Mouse (Mus musculus): ENCODE data around the gene Tmem247.

Gene Tmem247

GRCm38 (mm10) chr17:86965121-86965520 lies 48.0 kb downstream of the Tmem247 start:
- DNase-seq, result no peak

GRCm38 (mm10) chr17:86966040-86966439 lies 48.9 kb downstream of the Tmem247 start:
- no peak for DNase-seq

DNA sequence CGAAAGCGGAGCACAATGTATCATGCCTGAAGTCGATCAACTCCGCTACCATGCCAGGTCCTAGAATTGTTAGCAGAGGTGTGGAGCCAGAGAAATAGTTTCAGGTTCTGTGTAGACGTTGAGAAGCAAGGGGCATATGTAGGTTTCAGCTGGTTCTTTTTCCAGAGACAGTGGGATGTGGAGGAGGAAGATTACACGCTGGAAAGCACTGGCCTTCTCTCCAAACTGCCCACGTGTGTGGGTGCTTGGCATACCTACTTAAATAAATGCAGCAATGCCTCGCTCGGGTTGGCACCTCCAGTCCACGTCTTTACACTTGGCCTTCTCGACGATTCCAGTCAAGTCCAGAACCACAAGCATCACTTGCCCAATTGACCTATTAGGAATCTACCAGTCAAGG lies 49.9 kb downstream of the Tmem247 start:
- no peak for DNase-seq

DNA sequence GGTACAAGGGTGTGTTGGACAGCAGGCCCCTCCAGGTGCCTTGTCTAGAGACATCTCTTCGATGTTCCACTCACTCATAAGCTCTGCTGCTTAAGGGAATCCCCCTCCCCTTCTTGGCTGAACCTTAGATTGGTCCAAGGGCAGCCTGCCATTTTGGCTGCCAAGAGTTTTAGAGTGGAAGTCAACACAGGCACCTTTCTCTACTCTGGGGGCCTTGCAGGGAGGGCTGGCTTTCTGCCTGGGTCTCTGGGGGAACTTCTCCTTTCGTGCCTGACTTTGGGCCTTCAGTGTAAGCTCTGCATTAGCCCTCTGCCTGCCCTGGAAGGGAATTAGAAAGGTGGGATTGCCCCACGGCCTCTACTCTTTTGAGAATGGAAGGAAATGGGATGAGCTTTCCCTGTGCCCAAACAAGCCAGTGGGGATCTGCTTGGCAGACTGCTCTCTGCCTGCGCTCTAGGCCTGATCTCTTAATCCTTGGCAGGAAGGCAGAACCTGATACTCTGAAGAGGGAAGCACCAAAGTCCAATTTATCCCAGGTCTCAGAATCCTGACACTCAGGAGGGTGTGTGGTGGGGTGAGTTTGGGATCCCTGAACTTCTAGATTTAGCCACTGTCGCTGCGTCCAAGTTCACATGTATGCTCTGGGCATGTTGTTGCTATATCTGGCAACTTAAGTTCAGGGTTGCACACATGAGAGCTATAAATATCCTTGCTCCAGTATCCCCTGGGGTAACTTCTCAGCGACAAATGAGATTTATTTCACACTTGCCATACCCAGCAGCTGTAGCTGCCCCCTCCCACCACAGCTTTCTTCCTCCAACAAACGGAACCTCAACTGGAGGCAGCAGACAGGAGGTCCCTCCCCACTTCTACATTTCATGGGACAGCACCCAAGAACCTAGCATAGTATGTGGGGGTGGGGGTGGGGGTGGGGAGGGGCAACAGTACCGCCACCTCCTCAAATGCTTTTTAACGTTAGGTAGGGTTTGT lies 50.7 kb downstream of the Tmem247 start:
- DNase-seq, result no peak

- DNase-seq, result no peak
Measured at GRCm38 (mm10) chr17:86968581-86968980, 51.4 kb downstream of the Tmem247 start.

DNA sequence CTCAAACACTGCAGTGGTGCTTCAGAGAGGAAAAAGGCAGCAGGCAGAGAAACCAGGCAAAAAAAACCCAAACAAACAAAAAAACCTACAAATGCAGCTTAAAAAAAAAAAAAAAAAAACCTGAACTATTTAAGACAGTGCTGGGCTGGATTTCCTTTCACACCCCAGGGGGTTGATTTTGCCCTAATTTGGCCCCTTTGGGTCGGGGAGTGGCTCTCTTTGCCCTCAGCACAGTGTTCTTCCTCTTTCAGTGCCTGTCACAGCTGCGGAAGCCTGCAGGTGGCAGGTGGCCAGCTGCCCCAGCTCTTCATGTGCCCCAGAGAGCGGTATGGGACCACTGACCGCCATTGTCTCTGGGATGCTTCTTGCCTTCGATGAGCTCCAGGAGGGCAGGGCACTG lies 52.4 kb downstream of the Tmem247 start:
- no peak for DNase-seq

GRCm38 (mm10) chr17:86970026-86970750 lies 53.0 kb downstream of the Tmem247 start:
- no peak for DNase-seq

- no peak for DNase-seq
Measured at GRCm38 (mm10) chr17:86971036-86971435, 53.9 kb downstream of the Tmem247 start.

DNA sequence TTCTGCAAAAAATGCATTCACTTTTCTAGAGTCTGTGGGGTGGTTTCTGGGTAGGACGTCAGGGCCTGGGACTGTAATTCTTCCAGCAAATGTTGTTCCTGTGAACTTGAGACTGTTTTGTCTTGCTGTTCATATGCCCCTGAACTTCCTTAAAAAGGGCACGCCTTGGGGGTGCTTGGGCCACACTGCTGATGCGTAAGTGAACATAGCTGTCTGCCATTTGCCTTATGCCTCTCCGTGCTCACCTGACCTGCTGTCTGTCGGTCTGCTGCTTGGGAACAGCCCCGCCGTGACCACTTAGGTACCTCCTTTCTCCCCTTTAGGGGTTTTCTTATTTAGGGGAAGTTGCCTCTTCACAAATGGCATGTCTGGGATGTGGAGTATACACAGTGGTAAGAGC lies 54.7 kb downstream of the Tmem247 start:
- DNase-seq, result no peak

Measured in kidney, adult 18-20 months (tissue).